Mouse (Mus musculus) T-helper 17 cell (primary cell): Measurements from ENCODE around the gene Gm6993.

Source experiments
- in situ Hi-C, 2 experiments: fragments of 300-600 bp; cut with MboI, MseI; formaldehyde crosslinking; loops; 1 replicate in 1 of 2; 2 replicates in 1 of 2; pipeline ENCODE4 v1.15.1; 2025; ENCODE audit warnings: high pct_unique_total_duplicates in 2 of 2

The Gm6993 gene

DNA sequence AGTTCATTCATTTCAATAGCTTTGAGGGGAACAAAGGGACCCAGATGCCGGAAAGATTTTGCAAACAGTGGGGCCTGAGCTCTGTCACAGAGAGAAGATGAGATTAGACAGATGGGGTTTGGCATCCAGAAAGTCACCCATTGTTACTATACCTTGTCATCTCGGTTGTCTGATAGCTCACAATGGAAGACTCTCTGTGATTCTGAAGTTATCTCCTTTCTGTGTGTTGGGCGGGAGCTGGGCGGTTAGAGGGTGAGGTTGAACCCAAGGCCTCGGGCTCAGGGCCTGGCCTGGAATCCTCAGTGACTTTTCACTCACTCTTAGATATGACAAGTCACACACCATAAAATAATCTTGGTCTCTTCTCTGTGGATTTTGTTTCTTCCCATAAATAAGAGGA is 30.2 kb downstream of the Gm6993 start:
- in situ Hi-C loops = no loop called here

DNA sequence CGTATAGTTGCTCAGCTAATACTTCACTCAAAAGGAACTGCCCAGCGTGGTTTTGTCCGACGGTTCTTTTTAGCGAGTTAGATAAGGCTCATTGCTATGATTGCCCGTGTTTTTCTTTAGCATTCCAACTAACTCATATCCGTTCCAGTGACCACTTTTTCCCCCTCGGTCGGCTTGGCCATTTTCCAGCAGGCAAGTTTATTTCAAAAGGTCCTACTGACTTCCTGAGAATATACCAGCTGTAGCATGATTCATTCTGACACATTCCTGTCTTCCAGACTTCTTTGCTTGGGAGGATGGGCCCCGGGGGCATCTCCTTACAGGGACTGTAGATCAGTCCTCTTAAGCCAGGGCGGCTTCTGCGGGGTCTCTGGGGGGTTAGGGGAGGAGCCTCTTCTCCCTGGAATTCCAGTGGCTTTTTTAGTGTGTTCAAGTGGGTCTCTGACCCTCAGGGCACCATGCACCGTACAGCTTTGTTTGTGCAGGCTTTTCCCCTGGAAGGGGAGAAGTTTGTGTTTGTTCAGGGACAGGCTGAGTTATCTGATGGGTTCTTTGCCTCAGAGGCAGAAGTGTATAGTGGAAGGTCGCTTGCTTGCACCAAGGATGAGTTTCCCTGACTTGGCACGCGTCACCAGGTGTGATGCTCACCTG is 30.9 kb downstream of the Gm6993 start:
- in situ Hi-C loops = no loop called here

DNA sequence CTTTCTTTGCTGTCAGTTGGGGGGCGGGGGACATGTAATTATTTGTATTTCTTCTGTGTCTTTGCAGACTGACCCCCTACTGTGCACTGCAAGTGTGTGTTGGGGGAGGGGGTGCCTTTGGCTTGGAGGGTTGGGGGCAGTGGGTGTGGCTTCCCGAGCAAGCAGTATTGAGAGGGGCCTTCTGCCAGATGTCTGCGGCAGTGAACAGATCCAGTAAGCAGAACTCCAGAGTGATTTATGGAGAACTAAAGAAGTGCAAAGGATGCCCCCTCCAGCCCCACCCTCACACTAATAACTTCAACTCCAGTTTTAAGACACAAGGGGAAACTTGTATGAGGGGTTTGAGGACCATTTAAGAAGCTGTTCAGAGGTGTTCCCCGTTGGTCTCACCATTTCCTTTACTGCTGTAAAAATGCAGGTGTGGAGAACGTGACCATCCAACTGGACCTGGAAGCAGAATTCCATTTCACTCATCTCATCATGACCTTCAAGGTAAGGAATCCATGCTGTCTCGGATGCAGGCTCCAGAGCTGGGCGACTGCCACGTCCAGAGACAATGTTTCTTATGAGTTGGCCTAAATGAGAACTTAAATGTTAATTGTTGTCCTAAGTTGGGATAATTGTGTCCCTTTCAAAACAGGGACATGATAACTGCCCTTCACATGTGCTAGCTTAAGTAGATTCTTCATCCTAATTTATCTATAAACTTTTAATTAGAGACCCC is 31.6 kb downstream of the Gm6993 start:
- in situ Hi-C loops = no loop called here

DNA sequence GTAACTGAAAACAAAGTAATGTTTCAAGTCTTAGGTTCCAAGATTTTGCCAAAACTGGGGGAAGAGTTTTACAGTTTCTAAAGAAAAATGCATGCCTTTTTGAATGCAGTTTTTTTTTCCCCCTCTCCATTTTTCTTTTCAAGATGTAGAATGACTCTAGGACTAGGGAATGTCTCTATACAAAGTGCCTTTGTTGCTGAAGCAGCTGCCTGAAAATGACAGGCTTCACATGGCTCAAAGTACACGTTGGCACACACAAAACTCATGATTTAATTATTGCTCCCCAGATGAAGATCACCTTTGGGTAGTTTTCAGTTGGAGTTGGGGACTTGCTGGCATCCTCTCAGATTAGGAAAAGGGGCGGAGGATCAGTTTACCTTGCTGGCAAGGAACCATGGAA is 32.3 kb downstream of the Gm6993 start:
- in situ Hi-C loops = no loop called here

DNA sequence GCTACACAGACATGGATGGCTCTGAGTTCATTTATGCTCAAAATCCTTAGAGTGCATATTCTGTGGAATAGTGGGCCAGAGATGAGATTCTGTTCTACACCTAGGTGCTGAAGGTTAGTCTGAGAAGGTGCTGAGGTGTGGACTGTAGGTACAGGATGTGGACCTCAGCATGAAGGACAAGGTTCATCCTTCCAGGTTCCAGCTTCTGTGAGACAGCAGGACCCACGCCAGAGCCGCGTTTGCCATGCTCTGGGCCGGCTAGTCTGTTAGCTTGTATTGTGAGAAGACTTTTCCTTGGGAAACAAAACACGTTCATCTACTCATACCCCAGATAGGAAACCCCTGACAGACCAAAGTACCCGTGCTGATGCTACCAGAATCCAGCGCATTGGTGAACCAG is 33.1 kb downstream of the Gm6993 start:
- in situ Hi-C loops = no loop called here

DNA sequence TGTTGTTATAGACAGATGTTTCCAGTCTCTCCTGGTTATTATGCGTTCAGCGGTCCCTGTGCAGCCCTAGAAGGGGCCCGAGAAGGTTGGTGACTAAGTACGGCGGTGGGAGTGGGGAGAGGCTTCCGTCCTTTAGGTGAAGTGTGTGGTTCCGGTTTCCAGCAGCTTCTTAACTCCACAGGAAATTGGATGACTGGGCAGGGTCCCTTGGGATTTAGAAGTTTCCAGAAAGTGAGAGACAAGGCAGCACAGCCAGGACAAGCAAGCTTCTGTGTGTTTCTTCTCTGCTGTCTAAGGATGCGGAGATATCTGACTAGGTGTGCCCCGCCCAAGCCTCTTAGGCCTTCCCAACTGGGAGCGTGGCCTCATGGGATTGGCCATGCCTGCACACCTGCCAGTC is 34.8 kb downstream of the Gm6993 start:
- in situ Hi-C loops = no loop called here

DNA sequence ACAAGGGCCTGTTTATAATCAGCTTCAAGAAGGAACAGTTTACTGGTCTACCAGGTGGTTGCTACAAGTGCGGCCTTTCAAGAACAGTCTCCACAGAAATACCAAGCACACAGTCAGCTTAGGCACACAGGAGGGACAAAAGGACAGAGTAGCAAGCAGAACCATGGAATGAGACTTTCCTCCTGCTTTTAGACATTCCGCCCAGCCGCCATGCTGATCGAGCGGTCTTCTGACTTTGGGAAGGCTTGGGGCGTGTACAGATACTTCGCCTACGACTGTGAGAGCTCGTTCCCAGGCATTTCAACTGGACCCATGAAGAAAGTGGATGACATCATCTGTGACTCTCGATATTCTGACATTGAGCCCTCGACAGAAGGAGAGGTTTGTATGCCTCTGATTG is 37.7 kb downstream of the Gm6993 start:
- in situ Hi-C loops = no loop called here

DNA sequence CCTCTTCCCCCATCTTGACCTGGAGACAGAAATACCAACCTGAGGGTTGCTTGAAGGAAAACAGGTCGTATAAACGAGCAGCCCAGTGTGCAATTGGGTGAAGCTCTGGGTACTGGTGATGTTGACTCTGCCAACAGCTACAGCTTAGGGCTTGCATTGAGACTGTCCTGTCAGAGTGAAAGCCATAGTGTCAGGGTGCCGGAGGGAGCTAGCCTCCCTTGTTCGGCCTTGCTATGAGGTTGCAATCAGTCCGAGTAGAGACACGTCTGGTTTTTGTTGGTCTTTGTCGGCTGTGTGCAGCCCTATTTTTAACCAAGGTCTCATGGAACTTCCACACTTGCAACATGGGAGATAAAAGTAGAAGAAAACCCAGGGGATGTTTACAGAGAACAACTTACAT is 39.7 kb downstream of the Gm6993 start:
- in situ Hi-C loops = no loop called here

DNA sequence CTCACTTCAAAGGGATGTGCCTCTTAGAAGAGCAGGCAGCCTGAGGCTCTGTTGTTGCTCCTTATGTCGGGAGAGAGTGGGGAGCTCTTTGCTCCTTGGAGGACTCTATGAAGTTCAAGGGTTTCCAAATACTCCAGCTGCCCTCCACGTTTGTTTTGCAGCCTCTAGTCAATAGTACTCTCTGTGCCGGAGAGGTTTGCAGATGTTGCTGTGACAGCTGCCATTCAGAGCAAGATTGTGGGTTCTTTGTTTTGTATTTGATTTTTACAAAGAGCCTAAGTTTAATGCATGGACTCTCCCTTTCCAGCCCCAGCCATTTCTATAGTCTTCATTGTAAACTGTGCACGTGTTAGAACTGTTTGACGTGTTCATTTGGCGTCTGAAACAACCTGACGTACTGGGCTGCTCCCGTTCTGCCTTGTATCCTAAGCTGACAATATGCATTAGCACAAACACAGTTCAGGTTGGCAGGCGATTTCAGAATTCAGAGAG is 40.6 kb downstream of the Gm6993 start:
- in situ Hi-C loops = no loop called here

DNA sequence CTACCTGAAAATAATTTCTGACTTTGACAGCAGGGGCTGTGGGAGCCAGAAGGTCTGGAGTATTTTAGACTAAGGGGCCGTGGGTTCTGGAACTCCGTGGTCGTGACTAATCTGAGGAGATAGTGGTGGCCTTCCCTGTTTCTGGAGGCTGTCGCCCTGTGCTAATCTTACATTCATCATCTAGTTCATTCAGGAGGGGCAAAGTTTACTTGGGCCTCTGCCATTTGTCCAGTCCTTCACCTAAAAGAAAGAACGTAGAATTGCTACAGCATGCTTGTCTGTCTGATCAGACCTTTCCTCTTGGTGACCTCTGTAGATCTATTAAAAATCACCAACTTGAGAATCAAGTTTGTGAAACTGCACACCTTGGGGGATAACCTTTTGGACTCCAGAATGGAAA is 41.7 kb downstream of the Gm6993 start:
- in situ Hi-C loops = no loop called here

DNA sequence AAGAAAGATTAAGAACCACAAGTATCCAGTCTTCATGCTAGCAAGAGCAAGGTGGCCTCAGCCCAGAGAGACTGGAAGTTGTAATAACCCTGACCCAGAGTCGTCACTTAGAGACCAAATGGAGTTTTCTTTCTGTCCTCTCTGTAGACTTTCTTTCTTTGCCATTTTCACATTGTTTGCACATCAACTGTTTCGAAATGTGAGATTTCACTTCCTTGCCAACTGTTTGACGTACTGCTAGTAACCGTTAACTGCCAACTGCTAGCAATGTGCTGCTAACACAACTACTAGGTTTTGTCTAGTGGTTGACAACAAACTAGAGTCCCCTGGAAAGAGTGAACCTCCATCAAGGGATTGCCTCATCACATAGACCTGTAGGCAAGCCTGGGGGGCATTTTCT is 42.6 kb downstream of the Gm6993 start:
- in situ Hi-C loops = no loop called here

DNA sequence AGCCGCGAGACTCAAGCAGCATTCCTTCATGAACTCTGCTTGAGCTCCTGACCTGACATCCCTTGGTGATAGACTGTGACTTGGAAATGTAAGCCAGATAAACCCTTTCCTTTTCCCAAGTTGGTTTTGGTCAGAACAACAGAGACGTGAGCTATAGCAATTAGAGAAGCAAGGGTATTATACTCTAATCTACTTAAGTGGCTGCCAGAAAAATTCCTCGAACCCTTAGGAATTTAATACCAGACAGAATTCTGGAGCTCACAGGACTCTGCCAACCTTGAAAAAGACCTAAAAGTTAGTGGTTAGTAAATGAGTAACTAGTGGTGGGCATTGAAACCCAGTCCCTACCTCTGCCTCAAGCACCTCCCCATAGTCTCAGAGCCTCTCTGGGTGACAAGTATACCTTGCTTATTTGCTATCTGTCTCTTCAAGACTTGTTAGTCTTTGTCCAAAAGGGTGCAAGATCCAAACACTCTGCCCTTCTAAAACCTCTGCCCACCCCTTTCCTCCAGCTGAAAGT is 43.1 kb downstream of the Gm6993 start:
- in situ Hi-C loops = no loop called here

DNA sequence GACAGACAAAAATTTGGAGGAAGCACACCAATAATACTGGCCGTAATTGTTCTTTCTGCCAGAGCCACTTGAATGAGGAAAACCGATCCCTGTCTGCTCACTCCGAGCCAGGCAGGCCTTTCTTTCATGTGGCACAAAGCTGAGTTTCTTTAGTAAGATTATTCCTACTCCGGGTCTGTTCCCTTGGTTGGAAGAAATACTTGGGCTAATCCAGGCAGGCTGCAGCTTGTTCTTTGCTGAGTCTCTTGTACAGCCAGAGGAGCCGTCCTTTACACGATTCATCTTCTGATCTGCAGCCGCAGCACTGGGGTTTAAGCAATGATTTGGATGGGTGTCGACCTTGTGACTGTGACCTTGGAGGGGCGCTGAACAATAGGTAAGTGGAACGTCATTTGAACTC is 48.5 kb downstream of the Gm6993 start:
- in situ Hi-C loops = no loop called here
